Mouse (Mus musculus) neural tube, embryonic 10.5 days (tissue): ENCODE measurements around the gene Hist1h4d.
A peak's percentile ranks its signal among the peaks of the same experiment; 100 is the strongest.
"Not testable (repeated sequence)": the region's sequence is repeated elsewhere in the genome, so short reads cannot be mapped to it uniquely, and the experiment has no call there.

Experiments
- DNase-seq: peaks from one replicate; pipeline ENCODE4 v3.0.0-alpha.2; 2017; ENCODE audit warnings: low spot score; ENCODE audit errors: extremely low spot score

The Hist1h4d gene

DNA sequence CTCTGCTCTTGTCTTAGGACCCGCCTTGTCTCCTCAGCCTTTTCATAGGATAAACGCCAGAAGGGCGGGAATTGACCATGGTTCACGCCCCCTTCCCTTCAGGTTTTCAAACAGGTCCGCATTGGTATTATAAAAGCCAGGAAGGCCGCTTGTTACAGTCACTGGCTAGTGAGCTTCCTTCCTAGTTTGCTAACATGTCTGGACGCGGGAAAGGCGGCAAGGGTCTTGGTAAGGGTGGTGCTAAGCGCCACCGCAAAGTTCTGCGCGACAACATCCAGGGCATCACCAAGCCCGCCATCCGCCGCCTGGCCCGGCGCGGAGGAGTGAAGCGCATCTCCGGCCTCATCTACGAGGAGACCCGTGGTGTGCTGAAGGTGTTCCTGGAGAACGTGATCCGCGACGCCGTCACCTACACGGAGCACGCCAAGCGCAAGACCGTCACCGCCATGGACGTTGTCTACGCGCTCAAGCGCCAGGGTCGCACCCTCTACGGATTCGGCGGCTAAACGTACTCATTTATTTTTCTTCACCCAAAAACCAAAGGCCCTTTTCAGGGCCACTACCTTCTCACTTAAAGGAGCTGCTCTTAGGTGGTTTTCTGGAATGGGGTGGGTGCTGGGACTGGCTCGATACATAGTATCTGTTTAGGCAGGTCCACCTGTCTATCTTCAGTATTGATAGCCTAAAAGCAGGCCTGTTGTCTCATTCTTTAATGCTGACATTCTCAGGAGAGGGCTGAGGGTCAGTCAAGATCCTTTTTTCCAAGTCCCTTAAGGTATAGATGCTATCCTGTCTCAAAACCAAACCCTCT is at the start of gene Hist1h4d:
Gene Hist1h4d (plus strand): TSS at position 191 of the 811 bp plus-strand sequence.
- peak; percentile 98 for DNase-seq

DNA sequence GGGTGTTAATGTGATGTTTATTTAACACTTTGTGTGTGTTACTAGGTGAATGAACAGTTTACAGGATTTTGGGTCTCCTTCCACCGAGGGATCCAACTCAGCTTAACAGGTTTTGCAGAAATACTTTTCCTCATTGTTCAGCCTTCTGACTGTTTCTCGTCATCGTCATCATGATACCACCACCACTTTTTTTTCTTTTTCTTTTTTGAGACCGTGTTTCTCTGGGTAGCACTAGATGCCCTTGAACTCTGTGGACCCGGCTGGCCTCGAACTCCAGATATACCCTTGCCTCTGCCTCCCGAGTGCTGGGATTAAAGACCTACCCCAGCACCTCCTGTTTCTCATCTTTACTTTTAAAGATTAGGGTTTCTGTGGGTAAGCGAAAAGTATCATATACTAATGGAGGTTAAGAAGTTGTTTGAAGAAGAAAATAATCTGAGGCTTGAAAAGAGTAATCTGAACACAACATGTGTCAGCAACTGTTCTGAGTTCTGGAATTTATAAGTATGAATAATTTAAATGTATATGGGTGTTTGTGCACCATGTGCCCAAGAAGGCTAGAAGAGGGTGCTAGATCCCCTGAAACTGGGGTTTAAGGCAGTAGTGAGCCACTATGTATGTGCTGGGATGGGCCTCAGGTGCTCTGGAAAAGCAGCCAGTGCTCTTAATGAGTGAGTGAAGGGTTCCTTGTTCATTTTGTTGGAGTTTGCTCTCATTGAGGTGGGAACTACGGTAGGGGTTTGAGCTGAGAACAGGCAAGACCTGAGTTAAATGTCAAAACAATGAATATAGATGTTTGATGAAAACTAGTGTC is 48.9 kb upstream of the Hist1h4d start:
- peak; percentile 27 for DNase-seq

DNA sequence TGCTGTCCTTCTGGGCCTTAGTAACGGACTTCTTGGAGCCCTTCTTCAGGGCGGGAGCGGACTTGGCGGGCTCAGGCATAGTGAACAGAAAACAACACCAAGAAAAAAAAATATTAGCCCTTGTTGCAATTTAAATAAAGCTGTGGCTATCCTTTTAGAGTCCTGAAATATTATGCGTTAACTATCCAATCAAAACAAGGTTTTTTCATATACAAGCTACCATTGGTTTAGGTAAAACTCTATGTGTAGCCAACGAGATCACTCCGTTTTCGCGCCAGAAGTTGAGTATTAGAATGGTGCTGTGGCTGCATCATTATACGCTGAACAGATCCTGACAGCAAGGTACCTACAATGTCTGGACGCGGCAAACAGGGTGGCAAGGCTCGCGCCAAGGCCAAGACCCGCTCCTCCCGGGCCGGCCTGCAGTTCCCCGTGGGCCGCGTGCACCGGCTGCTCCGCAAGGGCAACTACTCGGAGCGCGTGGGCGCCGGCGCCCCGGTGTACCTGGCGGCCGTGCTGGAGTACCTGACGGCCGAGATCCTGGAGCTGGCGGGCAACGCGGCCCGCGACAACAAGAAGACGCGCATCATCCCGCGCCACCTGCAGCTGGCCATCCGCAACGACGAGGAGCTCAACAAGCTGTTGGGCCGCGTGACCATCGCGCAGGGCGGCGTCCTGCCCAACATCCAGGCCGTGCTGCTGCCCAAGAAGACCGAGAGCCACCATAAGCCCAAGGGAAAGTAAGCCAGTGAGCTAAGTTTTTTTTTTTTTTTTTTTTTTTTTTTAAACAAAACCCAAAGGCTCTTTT is 47.6 kb upstream of the Hist1h4d start, which contains the start of gene Hist1h2af:
Gene Hist1h2af (plus strand): TSS at position 347 of the 808 bp plus-strand sequence.
- DNase-seq = peak; percentile 79

DNA sequence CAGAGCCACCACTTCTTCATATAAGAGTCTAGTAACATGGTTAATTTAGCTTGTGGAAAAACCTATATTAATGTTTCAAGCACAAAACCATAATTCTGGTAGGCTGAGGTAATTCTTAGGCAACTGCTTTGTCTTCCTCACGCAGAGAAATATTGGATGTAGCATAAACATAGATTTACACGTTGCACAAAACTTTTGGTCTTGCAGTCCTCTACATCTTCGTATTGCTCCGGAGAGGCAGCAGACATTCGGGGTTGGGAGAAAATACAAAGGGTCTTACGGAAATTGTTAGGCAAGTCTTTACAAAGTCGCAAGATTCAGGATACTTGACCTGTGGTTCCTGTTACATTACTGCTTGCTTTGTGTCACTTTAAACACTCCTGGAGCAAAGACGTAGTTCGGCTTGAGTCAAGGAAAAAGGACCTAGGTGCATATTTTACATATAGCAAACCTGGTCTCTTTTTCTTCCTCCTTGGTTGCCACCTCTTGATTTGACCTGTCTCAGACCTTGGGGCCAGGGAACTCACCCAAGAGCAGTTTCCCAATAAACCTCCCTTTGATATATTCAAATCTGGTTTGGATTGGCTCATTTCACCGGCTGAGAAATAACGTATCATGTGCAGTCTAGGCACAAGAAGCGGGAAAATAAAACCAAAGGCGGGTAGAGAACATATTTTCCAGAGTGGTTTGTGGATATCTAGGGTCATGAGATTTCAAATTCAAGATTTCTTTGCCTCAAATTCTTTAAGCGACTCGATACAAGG is 46.8 kb upstream of the Hist1h4d start:
- no peak for DNase-seq

DNA sequence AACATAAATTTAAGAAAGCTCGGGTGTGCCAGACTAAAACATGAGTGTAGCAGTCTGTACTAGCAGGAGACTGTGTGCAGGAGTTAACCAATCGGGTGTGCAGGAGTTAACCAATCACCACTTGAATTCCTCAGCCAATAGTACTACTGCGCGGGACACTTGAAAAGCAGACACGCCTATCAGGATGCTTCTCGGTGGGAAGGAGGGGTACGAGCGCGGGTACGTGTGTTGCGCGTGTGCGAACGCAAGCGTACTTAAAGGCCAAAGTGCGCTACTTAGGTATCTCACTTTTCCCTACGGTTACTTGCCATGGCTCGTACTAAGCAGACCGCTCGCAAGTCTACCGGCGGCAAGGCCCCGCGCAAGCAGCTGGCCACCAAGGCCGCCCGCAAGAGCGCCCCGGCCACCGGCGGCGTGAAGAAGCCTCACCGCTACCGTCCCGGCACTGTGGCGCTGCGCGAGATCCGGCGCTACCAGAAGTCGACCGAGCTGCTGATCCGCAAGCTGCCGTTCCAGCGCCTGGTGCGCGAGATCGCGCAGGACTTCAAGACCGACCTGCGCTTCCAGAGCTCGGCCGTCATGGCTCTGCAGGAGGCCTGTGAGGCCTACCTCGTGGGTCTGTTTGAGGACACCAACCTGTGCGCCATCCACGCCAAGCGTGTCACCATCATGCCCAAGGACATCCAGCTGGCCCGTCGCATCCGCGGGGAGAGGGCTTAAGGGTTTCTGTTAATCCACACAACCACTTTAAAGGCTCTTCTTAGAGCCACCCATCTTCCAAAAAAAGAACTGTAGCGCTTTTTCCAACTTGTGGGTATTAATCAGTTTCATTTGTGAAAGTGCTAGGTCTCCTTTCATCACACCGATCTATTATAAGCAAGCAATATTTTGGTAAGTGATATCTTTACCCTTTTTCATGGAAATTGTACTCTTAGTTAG is 46.0 kb upstream of the Hist1h4d start, which contains the start of gene Hist1h3g:
Gene Hist1h3g (plus strand): TSS at position 286 of the 939 bp plus-strand sequence.
- DNase-seq = peak; percentile 89

DNA sequence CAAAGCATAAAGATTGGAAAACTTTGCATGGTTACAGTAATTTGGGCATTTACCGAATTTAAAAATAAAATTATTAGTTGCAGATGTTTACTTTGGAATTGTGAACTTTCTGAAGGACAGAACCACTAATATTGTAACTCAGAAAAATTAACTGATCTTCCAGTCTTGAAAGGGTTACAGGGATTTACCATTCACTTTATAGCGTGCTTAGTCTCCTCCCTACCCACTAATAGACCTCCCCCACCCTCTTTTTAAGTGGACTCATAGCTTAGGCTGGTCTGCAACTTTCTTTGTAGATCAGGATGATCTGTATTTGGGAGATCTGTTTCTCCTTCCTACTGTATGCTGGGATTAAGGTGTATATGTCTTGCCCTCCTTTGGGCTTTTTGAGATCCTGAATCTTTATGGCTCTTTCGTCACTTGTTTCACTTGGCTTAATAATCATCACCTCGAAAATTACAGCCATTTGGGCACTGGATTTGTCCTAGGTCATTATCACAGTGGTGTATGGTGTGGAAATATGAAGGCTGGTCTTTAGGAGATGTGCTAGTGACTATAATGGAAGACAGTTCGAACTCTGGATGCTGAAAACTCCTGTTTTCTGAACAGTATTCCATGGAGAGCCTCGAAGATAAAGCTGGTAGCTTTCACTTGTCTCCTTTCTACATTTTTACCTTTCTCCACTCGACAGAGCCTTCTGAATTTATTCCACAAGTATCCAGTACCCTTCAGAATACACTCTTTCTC is 45.1 kb upstream of the Hist1h4d start:
- no peak for DNase-seq

DNA sequence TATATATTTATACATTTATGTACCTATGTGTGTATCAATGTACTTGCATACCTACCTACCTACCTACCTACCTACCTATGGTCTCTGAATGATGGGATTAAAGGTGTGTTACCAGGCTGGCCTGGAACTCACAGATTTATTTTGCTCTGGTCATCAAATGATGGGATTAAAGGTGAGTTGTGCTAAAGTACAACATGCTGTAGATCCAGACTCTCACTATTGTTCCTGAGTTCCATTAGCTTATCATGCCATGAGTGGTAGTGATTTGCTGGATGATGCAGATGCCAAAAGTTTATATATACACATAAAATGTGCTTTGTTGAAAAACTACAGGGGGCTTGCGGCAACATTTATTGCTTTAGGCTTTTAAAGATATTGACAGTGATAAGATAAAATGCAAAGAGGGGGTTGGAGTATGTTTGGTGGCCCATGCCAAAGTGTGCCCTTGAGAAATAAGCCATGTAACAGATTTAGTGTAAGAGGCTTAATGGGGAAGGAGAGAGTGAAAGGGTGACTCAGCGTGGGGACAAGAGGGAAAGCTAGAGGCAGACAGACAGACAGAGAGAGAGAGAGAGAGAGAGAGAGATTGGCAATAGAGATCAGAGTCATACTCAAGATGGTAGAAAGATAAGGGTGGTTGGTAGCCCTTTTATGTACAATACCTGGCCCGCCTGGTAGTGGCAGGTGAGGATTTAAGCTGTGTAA is 44.2 kb upstream of the Hist1h4d start:
- no peak for DNase-seq

DNA sequence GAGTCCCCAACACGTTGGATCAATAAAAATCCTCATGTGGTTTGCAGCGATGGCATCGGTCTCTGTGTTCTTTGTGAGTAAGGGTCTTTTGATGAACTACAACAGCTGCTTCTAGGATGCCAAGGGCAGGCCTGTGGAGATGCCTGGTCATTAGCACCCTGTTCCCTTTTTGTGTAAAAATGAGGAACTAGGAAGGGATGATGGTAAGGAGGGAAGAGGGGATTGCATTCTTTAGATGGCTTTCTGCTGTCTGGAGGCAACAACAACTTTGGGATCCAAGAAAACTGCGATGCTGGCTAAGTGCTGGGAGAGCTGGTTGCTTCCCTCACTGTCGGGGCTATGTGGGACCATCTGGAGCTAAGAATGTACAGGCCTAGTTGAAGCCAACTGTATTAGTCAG is 43.1 kb upstream of the Hist1h4d start:
- no peak for DNase-seq

DNA sequence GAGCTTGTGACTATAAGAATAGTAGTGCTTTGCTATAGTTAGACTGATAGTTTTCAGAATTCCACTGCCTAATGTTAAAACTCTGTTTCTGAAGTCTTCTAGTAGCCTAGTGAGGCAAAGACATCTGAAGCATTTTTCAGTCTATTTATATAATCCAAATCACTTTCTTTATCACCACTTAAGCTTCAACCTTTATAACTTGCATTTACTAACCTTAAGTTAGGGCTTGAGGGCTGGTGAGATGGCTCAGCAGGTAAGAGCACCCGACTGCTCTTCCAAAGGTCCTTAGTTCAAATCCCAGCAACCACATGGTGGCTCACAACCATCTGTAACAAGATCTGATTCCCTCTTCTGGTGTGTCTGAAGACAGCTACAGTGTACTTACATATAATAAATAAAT is 41.6 kb upstream of the Hist1h4d start:
- DNase-seq = not testable (repeated sequence)

DNA sequence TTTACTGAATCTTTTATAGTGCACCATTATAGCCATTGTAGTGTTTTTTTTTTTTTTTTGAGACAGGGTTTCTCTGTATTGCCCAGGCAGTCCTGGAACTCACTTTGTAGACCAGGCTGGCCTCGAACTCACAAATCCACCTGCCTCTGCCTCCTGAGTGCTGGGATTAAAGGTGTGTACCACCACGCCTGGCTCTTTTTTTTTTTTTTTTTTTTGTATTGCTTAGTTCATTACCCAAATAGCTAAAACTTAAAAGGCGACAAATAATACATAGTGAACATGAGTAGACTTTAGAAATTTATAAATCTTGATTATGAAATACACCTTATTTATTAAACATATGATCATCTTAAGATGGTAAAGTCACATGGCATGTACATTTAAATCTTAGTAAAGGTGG is 39.9 kb upstream of the Hist1h4d start:
- DNase-seq = no peak

DNA sequence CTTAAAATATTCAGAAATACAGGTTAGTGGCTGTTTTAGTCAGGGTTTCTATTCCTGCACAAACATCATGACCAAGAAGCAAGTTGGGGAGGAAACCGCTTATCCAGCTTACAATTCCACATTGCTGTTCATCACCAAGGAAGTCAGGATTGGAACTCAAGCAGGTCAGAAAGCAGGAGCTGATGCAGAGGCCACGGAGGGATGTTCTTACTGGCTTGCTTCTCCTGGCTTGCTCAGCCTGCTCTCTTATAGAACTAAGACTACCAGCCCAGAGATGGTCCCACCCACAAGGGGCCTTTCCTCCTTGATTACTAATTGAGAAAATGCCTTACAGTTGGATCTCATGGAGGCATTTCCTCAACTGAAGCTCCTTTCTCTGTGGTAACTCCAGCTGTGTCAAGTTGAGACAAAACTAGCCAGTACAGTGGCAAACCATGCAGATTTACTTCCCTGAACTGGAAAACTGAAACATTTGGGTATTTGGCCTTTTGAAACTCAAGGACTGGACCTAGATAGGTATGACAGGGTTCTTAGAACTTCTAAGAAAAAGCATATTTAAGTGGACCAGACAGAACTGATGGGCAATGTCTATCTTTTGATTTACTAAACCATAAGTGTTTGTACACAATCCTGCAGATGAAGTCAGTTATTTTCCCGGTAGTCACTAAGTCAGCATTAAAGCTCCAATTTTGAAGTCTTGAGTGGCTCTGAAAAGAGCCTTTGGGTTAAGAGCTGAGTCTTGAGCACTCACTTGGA is 39.0 kb upstream of the Hist1h4d start:
- DNase-seq = not testable (repeated sequence)

DNA sequence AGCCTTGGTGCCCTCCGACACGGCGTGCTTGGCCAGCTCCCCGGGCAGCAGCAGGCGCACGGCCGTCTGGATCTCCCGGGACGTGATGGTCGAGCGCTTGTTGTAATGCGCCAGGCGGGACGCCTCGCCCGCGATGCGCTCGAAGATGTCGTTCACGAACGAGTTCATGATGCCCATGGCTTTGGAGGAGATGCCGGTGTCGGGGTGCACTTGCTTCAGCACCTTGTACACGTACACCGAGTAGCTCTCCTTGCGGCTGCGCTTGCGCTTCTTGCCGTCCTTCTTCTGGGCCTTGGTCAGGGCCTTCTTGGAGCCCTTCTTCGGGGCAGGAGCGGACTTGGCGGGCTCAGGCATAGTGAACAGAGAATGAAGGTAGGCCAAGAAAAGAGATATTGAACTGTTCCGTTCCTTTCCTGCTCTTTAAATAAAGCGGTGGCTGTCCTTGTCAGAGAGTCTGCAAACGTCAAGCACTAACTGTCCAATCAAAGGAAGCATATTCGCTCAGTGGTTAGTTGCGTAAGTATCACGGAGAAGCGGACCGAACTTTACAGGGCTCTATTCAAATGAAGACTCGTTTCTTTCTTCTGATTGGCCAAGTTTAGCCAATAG is 38.3 kb upstream of the Hist1h4d start, which contains the start of gene Hist1h2bh:
Gene Hist1h2bh (minus strand): TSS at position 394 of the 609 bp plus-strand sequence.
- DNase-seq = peak; percentile 83

DNA sequence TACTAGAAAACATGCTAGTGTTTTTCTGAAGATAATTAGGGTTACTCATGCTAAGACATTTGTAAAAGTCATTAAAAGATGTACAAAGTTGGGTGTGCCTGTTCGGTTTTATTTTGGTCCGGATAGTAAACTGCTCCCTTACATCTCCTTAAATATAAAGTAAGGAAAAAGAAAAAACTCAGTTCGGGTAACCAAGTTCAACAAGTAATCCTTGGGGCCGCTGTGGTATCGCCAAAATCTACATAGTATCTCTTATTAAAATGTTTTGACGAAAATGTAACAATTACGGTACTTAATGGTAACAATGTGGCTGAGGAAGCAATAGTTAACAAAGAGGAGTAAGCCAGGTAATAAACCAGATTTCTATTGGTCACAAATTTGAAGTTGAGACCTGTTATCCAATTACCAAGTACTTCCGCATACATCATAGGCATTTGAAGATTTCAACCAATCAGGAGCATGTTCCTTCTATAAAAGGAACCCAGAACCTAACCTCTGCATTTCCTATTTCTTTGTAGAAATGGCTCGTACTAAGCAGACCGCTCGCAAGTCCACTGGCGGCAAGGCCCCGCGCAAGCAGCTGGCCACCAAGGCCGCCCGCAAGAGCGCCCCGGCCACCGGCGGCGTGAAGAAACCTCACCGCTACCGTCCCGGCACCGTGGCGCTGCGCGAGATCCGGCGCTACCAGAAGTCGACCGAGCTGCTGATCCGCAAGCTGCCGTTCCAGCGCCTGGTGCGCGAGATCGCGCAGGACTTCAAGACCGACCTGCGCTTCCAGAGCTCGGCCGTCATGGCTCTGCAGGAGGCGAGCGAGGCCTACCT is 37.2 kb upstream of the Hist1h4d start, which contains the start of gene Hist1h3f:
Gene Hist1h3f (plus strand): TSS at position 88 of the 822 bp plus-strand sequence.
- DNase-seq = no peak

DNA sequence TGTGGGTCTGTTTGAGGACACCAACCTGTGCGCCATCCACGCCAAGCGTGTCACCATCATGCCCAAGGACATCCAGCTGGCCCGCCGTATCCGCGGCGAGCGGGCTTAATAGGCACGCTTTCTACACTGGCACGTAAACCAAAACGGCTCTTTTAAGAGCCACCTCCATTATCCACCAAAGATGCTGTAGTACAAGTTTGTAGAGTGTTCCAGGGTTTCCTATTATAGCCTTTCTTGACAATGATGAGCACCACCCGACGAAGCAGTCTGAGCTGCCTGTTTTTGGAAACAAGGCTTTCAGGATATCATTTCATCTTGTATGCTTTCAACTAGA is 36.6 kb upstream of the Hist1h4d start:
- not testable (repeated sequence) for DNase-seq

DNA sequence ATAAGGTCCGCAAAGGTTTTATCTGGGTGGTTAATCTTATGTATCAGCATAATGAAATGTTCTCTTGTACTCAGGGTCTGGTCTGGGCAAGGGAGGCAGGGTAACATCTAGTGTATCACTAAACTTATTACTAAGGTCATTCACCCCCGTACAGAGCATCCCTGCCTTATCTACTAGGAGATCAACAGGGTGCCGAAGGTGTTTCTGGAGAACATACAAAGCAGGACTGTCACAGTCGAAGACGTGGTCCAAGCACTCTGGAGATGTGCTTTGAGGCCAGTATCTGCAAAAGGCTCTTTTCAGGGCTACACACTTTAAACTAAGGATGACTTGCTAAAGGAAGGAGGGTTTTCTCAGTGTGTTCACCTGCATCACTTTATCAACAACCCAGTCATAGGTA is 34.7 kb upstream of the Hist1h4d start:
- no peak for DNase-seq

DNA sequence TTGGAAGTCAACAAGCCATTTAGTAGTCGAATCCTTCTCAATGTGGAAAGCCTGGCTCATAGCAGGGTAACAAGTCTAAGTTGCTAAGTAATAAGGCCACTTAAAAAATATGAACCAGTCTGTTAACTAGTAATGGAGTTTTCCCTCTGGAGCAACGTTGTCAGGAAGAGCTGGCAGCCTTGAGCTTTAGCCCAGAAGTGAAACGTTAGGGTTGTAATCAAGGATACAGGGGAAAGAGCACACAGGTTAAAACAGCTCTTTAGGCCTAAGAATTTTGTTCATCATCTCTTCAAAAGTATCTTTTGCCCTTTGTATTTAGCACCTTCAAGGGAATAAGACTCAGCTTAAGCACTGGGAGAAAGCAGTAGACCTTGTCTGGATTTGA is 30.6 kb upstream of the Hist1h4d start:
- DNase-seq = no peak
